Mouse (Mus musculus) ES-E14 (cell line): ENCODE results near the gene Olfr12.

Experiments used
- CHD2 ChIP-seq: IDR thresholded peaks from 2 replicates; pipeline ENCODE4 v1.6.1; 2014; ENCODE audit warnings: mild to moderate bottlenecking, low read depth, low read length, inconsistent platforms
- HCFC1 ChIP-seq: IDR thresholded peaks from 2 replicates; pipeline ENCODE4 v1.6.1; 2012; ENCODE audit warnings: low read length, inconsistent platforms, borderline replicate concordance; ENCODE audit not compliant: insufficient read depth
- MAFK ChIP-seq: IDR thresholded peaks from 2 replicates; pipeline ENCODE4 v1.6.1; 2014; ENCODE audit warnings: mild to moderate bottlenecking, low read depth, low read length, inconsistent platforms; ENCODE audit not compliant: insufficient read depth
- ZC3H11A ChIP-seq: IDR thresholded peaks from 2 replicates; pipeline ENCODE4 v1.6.1; 2012; ENCODE audit warnings: low read depth, mild to moderate bottlenecking, inconsistent platforms, low read length, borderline replicate concordance
- ZNF384 ChIP-seq: IDR thresholded peaks from 2 replicates; pipeline ENCODE4 v1.6.1; 2012; ENCODE audit warnings: low read depth, low read length, inconsistent platforms

GRCm38 (mm10) chr1:92632196-92632595 is 14.6 kb downstream of the Olfr12 start:
- TF ChIP-seq MAFK (no peak), ZC3H11A (no peak), HCFC1 (no peak), ZNF384 (no peak), CHD2 (no peak)
